Mouse (Mus musculus) intestine, embryonic 14.5 days (tissue): Measurements from ENCODE around the gene Rgl1. TPM values are rescaled to one million over a fixed set of nuclear protein-coding genes. Genes with fewer than 3 reads are reported as not detected.
A peak's percentile ranks its signal among the peaks of the same experiment; 100 is the strongest.
"Not testable (repeated sequence)": the region's sequence is repeated elsewhere in the genome, so short reads cannot be mapped to it uniquely, and the experiment has no call there.

Experiments
- ATAC-seq: fragments of 200-750 bp; cut with Nextera tagmentation; replicated peaks from 2 replicates; pipeline ENCODE4 v1.8.0; 2017; ENCODE audit warnings: low read depth, moderate number of reproducible peaks, moderate TSS enrichment, moderate library complexity; ENCODE audit not compliant: low FRiP score, low TSS enrichment
- DNase-seq: peaks from one replicate; pipeline ENCODE4 v3.0.0-alpha.2; 2018; ENCODE audit warnings: low spot score
- H3K27ac ChIP-seq: fragments of 300-500 bp; sonication (generic); 2 replicates; pipeline ENCODE4 v1.5.1; 2014; ENCODE audit warnings: low read depth, mild to moderate bottlenecking, control low read depth
- H3K27me3 ChIP-seq: fragments of 300-500 bp; sonication (generic); replicated peaks from 2 replicates; pipeline ENCODE4 v1.6.1; 2014; ENCODE audit warnings: low read length, control low read depth; ENCODE audit not compliant: control insufficient read depth, insufficient read depth
- H3K36me3 ChIP-seq: fragments of 300-500 bp; sonication (generic); 2 replicates; pipeline ENCODE4 v1.6.1; 2014; ENCODE audit warnings: low read length, control low read depth; ENCODE audit not compliant: control insufficient read depth, insufficient read depth
- H3K4me1 ChIP-seq: fragments of 300-500 bp; sonication (generic); replicated peaks from 2 replicates; pipeline ENCODE4 v1.6.1; 2014; ENCODE audit warnings: low read length, control low read depth, mixed read lengths; ENCODE audit not compliant: control insufficient read depth, insufficient read depth
- H3K4me2 ChIP-seq: fragments of 300-500 bp; sonication (generic); 2 replicates; pipeline ENCODE4 v1.6.1; 2014; ENCODE audit warnings: low read length
- H3K4me3 ChIP-seq: fragments of 300-500 bp; sonication (generic); 2 replicates; pipeline ENCODE4 v1.5.1; 2014; ENCODE audit warnings: low read depth, low read length, control low read depth, mixed read lengths
- H3K9ac ChIP-seq: fragments of 300-500 bp; sonication (generic); 2 replicates; pipeline ENCODE4 v1.6.1; 2014; ENCODE audit warnings: mild to moderate bottlenecking, low read length
- H3K9me3 ChIP-seq: fragments of 300-500 bp; sonication (generic); 2 replicates; pipeline ENCODE4 v1.6.1; 2016; ENCODE audit warnings: low read length, control low read depth; ENCODE audit not compliant: control insufficient read depth
- WGBS: fragments of 180-500 bp; shearing (Covaris S2); extraction: QIAGEN DNeasy Blood & Tissue Kit; methylation state at CpG from one replicate; pipeline ENCODE4 v1.1.7; 2014; 5-methylcytosine and 5-hydroxymethylcytosine counted together
- polyA plus RNA-seq: library from polyadenylated mRNA; unstranded; fragments of >200 nt; fragmentation: Nextera tagmentation; extraction: Ambion mirVana; gene quantifications from 2 replicates; pipeline ENCODE4 v1.2.1, GENCODE M21; 2014

Gene Rgl1
- polyA plus RNA-seq, 1 experiment from 2014 or later = 50.9 TPM

DNA sequence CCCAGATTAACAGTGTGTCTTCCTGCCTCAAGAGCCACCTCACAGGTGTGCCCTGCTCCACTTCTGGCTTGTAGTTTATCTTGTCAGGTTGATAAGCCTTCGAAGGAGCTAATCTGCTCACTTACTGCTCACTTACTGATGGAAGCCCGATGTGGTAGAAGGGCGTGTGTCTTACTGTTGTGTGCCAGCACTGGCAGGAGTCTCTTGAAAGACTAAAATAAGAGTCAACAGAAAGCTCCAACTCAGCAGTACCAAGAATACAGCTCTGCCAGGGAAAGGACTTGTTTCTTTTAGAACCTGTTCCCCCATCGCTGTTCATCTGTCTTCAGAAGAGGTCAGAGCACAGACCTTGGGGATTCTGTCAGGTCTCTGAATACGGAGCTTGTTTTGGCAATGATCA, 118.1 kb downstream of the Rgl1 start:
- DNase-seq (no peak), ATAC-seq (no peak)
- no peak overlapping the region for H3K27ac ChIP-seq
- H3K36me3 ChIP-seq = no peaks in the 10 kb centered on the region
- no peak overlapping the region for H3K9ac ChIP-seq
- no peaks in the 10 kb centered on the region for H3K27me3 ChIP-seq
- no peak overlapping the region for H3K4me2 ChIP-seq
- H3K4me3 ChIP-seq = no peak overlapping the region
- no peaks in the 10 kb centered on the region for H3K9me3 ChIP-seq
- no peaks in the 10 kb centered on the region for H3K4me1 ChIP-seq
- 79% methylated on average over 5 of the region's 5 CpGs for WGBS

DNA sequence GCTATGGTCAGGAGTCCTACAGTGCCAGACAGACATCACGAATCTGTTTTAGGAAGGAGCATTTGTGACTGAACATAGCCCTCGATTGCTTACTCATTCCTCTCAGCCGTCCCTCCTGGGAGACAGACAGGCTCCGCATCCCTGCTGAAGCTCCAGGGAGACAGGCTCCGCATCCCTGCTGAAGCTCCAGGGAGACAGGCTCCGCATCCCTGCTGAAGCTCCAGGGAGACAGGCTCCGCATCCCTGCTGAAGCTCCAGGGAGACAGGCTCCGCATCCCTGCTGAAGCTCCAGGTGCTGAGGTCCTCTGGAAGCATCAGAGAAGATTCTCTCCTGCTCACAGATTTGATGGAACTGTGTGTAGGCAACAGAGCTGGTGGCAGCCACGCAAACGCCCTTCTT, 123.9 kb downstream of the Rgl1 start:
- H3K4me2 ChIP-seq, DNase-seq, ATAC-seq, H3K36me3 ChIP-seq, H3K9me3 ChIP-seq, H3K27ac ChIP-seq, H3K4me3 ChIP-seq, H3K4me1 ChIP-seq, H3K27me3 ChIP-seq, H3K9ac ChIP-seq: not testable (repeated sequence)
- 81% methylated on average over 9 of the region's 10 CpGs for WGBS

DNA sequence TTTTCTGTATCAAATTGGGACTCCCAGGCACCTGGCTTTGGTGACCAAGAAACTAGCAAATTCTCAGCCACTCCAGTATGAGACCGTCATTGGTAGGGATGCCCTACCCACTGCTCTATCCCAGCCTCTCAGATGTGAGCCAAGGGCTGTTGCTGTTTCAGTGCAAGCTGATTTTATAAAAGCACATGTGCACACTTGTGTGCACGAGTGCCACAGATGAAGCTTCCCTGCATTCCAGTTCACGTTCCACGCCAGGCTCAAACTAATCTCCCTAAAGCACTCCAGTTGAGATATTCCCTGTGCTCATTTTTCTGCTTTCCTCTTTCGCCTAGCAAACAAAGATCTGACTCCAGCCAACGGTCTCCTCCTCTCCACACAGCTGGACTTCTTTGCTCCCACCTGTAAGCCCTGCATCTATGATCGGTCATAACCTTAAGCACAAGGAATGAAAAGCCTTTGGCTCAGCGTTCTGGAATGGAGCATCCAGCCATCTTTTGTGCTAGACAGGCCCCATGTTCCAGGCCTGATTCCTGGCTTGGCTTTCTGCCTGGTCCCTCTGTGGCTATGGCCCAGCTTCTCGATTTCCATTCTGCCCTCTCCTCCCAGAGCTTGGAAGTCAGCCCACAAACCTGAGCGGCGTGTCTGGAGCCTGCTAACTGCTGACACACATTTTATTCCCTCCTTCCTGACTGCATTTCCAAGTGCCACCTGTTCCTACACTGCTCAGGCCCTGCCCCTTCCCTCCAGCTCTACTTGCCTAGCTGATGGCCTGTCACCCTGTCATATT, 125.8 kb downstream of the Rgl1 start:
- WGBS = 53% methylated on average over 11 of the region's 11 CpGs

DNA sequence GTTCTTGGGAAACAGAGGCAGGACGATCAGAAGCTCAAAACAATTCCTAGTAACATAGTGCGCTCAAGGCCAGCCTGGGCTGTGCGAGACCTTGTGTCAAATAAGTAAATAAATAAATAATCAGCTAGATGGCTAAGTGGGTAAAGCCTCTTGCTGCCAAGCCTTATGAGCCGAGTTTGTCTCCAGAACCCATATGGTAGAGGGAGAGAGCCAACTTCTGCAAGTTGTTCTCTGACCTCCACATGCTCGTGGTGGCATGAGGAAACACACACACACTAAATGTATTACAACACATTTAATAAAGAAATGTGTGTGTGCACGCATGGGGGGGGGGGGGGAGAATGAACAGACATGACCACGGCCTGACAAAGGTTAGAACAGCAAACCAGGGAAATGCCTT, 126.8 kb downstream of the Rgl1 start:
- no peak for ATAC-seq
- DNase-seq = no peak
- no peak overlapping the region for H3K4me3 ChIP-seq
- no peak overlapping the region for H3K9ac ChIP-seq
- no peak overlapping the region for H3K4me2 ChIP-seq
- no peaks in the 10 kb centered on the region; the same call in 1 of the 2 replicates for H3K4me1 ChIP-seq
- H3K27ac ChIP-seq = no peak overlapping the region
- H3K27me3 ChIP-seq = no peaks in the 10 kb centered on the region
- H3K9me3 ChIP-seq = no peaks in the 10 kb centered on the region
- 89% methylated on average over 7 of the region's 7 CpGs for WGBS
- no peaks in the 10 kb centered on the region for H3K36me3 ChIP-seq

More for the DNA sequence above, 125.8 kb downstream of the Rgl1 start:
- Histone ChIP-seq H3K9me3 (no peaks in the 10 kb centered on the region), H3K4me2 (no peak overlapping the region), H3K27ac (peak overlapping the region; percentile 51), H3K36me3 (no peaks in the 10 kb centered on the region), H3K4me1 (no peaks in the 10 kb centered on the region; the same call in 1 of the 2 replicates), H3K27me3 (no peaks in the 10 kb centered on the region), H3K4me3 (no peak overlapping the region), H3K9ac (no peak overlapping the region)
- ATAC-seq (peak; percentile 77), DNase-seq (no peak)

DNA sequence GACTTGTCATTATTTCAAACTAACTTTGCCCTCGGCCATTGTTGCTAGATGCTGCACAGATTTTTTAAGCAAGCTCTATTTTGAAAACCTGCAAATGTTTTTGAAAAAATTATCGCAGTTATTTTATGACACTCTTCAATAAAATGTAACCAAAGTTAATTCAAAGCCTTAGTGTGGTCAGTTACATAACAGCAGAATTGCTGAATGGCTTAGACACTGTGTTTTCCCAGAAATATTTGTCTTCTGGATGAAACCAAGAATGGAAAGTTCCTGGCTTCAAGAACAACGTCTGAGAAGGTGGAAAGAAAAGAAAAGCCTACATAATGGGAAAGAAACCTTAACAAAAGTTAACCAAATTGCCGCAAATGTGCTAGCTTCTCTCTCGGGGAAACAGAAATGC, 131.5 kb downstream of the Rgl1 start:
- no peak overlapping the region for H3K9ac ChIP-seq
- 85% methylated on average over 5 of the region's 5 CpGs for WGBS
- DNase-seq (no peak), ATAC-seq (no peak)
- no peak overlapping the region for H3K4me3 ChIP-seq
- H3K4me1 ChIP-seq = no peaks in the 10 kb centered on the region
- no peaks in the 10 kb centered on the region for H3K27me3 ChIP-seq
- no peaks in the 10 kb centered on the region for H3K36me3 ChIP-seq
- H3K4me2 ChIP-seq = no peak overlapping the region
- no peak overlapping the region for H3K27ac ChIP-seq
- no peaks in the 10 kb centered on the region for H3K9me3 ChIP-seq

DNA sequence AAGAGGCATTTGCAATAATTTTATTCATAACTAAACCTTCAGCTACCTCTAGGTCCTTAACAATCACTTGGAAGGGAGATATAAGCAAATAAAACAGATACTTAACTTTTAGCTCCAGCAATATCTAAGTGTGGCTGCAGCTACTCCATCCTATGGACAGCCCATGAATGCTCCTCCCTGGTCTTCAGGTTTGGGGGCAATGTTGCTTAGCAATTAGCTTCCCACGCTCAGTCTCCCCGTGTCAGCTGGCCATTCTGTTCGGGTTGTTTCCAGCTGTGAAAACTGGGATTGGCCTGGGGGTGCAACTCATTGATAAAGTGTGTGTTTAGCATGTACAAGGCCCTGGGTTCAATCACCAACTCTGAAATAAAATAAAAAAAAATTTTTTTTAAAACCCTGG, 136.4 kb downstream of the Rgl1 start:
- no peak overlapping the region for H3K27ac ChIP-seq
- no peaks in the 10 kb centered on the region for H3K36me3 ChIP-seq
- H3K27me3 ChIP-seq = no peaks in the 10 kb centered on the region
- ATAC-seq (no peak), DNase-seq (no peak)
- no peaks in the 10 kb centered on the region for H3K4me1 ChIP-seq
- H3K9ac ChIP-seq = no peak overlapping the region
- 83% methylated on average over 3 of the region's 3 CpGs for WGBS
- no peak overlapping the region for H3K4me3 ChIP-seq
- H3K4me2 ChIP-seq = no peak overlapping the region
- no peaks in the 10 kb centered on the region for H3K9me3 ChIP-seq

DNA sequence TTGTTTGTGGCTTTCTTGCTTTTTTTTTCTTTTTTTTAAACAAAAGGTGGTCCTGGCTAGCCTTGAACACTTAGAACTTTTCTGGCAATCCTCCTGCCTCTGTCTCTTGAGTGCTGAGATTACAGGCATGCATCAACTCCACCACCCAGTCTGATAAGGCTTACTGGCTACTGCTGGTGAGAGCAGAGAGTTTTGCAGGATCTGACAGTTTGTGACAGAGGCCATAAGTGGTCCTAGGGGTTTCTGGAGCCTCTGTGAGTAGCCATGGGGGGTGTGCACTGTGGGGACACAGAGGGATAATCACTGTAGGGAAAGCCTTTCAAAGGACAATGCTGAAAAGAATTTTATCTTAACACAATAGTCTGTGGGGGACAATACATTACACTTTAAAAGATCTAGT, 140.5 kb downstream of the Rgl1 start:
- Histone ChIP-seq H3K27ac (peak overlapping the region; percentile 84; the same call in 1 of the 2 replicates), H3K36me3 (peaks cover 8% of the 10 kb centered on the region; the same call in 1 of the 2 replicates), H3K9ac (peak overlapping the region; percentile 80; the same call in 1 of the 2 replicates), H3K4me3 (peak overlapping the region; percentile 56; the same call in 1 of the 2 replicates), H3K27me3 (no peaks in the 10 kb centered on the region), H3K9me3 (no peaks in the 10 kb centered on the region), H3K4me1 (peaks cover 25% of the 10 kb centered on the region), H3K4me2 (peak overlapping the region; percentile 68)
- DNase-seq (no peak), ATAC-seq (no peak)

DNA sequence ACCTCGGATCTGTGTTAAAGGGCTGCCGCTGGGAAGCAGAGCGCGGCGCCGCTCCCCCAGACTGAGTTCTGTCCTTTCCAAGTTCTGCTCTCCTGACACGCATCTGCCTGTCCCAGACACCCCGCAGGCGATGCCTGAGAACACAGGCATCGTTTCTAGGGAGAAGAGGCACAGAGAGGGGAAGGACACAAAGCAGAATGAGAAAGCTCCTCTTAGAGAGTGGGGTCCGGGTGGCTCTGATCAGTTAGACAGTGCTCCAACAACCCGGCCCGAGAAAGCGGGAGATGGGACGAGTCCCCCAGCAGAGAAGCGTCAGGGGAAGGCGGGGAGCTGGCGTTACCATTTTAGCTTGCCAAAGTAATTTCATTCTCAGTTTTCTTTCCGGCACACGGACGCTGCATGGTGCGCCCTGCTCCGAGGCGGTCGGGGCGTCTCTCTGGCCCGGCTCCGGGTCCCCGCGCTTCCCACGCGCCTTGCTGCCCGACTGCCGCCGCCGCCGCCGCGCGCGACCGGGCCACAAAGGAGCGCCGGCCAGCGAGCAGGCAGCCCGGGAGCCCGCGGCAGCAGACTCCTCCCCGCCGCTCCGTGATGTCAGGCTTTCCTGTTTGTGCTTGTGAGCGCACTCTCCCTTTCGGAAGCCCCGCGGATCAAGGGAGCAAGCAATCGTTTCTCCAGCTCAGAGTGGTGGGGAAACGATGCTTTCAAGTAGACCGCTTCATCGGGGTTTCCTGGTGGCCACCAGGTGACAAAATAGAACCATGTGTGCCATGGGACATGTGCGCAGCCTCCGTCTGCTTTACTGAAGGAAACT, 141.3 kb downstream of the Rgl1 start:
- H3K36me3 ChIP-seq = peaks cover 15% of the 10 kb centered on the region

More for the DNA sequence above, 141.3 kb downstream of the Rgl1 start:
- DNase-seq = peak; percentile 89
- Histone ChIP-seq H3K9me3 (no peaks in the 10 kb centered on the region), H3K9ac (peak overlapping the region; percentile 80), H3K4me1 (peaks cover 25% of the 10 kb centered on the region), H3K27ac (peak overlapping the region; percentile 84), H3K4me2 (peak overlapping the region; percentile 68), H3K27me3 (no peaks in the 10 kb centered on the region), H3K4me3 (peak overlapping the region; percentile 56)
- under 1% methylated on average over 61 of the region's 61 CpGs for WGBS
- ATAC-seq = peak; percentile 83
